Mouse (Mus musculus) macrophage (primary cell): ENCODE data around the gene Cdh10. TPM values are rescaled to one million over a fixed set of nuclear protein-coding genes. Genes with fewer than 3 reads are reported as not detected.

ENCODE experiments used
- H3K27ac ChIP-seq: fragments of 350-480 bp; formaldehyde crosslinking; 2 replicates; pipeline ENCODE4 v1.9.0; 2021
- H3K36me3 ChIP-seq: fragments of 350-480 bp; formaldehyde crosslinking; 2 replicates; pipeline ENCODE4 v1.9.0; 2021; ENCODE audit errors: inconsistent target
- H3K4me3 ChIP-seq: fragments of 350-480 bp; formaldehyde crosslinking; 2 replicates; pipeline ENCODE4 v1.9.0; 2021; ENCODE audit errors: inconsistent target
- H3K79me2 ChIP-seq: fragments of 350-480 bp; formaldehyde crosslinking; 2 replicates; pipeline ENCODE4 v1.9.0; 2021; ENCODE audit errors: inconsistent target
- WGBS: methylation state at CpG from one replicate; pipeline ENCODE4 v1.1.7; 2026; ENCODE audit warnings: inconsistent platforms; ENCODE audit not compliant: missing documents; 5-methylcytosine and 5-hydroxymethylcytosine counted together
- polyA plus RNA-seq: library from polyadenylated mRNA; stranded (reverse); fragments of 250-400 nt; gene quantifications from 3 replicates; pipeline ENCODE4 v1.2.4, GENCODE M21; 2018; ENCODE audit warnings: inconsistent platforms
- total RNA-seq, 78 experiments: library from RNA; depleted of rRNA; stranded (reverse); fragments of 250-400 nt; gene quantifications; 1 replicate in 9 of 78; 2 replicates in 24 of 78; 3 replicates in 43 of 78; 4 replicates in 2 of 78; pipeline ENCODE4 v1.2.4; 2018; ENCODE audit warnings: inconsistent platforms in 56 of 78

Cdh10 gene
- under 1 TPM in 1 of 26 experiments, not detected in 25; 0.44 TPM for total RNA-seq (2018; cell fraction: chromatin; rRNA removed)
- total RNA-seq (2018; cell fraction: cytosol; rRNA removed) = under 1 TPM in 2 of 26 experiments, not detected in 24; 0.04 to 0.07 TPM
- not detected for total RNA-seq (2018; cell fraction: nucleus; rRNA removed)
- polyA plus RNA-seq = not detected in 3 replicates

DNA sequence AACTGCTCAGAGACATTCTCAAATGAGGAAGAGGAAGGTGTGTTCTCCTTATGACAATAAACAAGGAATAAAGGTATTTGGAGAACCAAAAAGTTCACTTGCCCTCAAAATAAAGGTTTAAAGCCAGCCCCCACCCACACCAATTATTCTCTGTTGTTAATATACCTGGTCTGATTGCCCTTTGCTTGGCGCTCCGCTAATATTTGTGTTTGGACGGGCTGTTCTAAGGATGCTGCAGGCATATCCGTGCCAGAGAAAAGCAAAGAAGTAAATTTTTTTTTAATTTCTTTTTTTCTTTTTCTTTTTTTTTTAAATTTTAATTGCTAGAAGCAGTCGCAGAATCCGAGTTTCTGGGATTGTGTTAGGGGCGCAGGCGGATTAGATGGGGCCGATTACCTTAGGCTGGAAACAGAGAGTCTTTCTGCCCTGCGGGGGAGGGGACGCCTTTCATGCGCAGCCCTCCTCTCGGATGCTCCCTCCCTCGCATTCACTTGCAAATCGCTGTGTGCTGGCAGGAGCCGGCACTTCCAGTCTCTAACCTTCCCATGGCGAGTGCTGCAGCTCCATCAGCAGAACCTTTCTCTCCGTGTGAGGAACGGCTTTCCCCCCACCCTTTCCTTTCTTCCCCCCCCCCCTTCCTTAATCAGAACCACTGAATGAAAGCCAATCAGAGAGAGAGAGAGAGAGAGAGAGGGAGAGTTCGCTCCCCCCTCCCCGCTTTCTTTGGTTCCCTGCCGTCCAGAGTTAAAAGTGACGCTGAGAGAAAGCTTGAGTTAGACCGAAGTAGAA lies at the start of gene Cdh10:
TSS of gene Cdh10 (plus strand) at position 763 of the 789 bp plus-strand sequence.
- H3K79me2 ChIP-seq = no peaks in the 10 kb centered on the region
- no peak within 1 kb of the TSS for H3K27ac ChIP-seq
- 6% methylated on average over 24 of the region's 24 CpGs for whole genome bisulfite sequencing
- no peaks in the 10 kb centered on the region for H3K36me3 ChIP-seq
- H3K4me3 ChIP-seq = no peak within 1 kb of the TSS

- no peak overlapping the region for H3K27ac ChIP-seq
- no peaks in the 10 kb centered on the region for H3K36me3 ChIP-seq
- H3K4me3 ChIP-seq = no peak overlapping the region
- 83% methylated on average over 4 of the region's 4 CpGs for WGBS
- H3K79me2 ChIP-seq = no peaks in the 10 kb centered on the region
These were observed 9.5 kb upstream of the Cdh10 start for GRCm38 (mm10) chr15:18809148-18809827.

GRCm38 (mm10) chr15:18817707-18818106 lies 1.0 kb upstream of the Cdh10 start:
- Histone ChIP-seq H3K27ac (no peak overlapping the region), H3K36me3 (no peaks in the 10 kb centered on the region), H3K4me3 (no peak overlapping the region), H3K79me2 (no peaks in the 10 kb centered on the region)
- 70% methylated on average over 3 of the region's 3 CpGs for WGBS

- H3K36me3 ChIP-seq = no peaks in the 10 kb centered on the region
- no peaks in the 10 kb centered on the region for H3K79me2 ChIP-seq
- 18% methylated on average over 3 of the region's 3 CpGs for WGBS
- H3K27ac ChIP-seq = no peak overlapping the region
- H3K4me3 ChIP-seq = no peak overlapping the region
These were observed 1.5 kb downstream of the Cdh10 start for GRCm38 (mm10) chr15:18820226-18820625.

DNA sequence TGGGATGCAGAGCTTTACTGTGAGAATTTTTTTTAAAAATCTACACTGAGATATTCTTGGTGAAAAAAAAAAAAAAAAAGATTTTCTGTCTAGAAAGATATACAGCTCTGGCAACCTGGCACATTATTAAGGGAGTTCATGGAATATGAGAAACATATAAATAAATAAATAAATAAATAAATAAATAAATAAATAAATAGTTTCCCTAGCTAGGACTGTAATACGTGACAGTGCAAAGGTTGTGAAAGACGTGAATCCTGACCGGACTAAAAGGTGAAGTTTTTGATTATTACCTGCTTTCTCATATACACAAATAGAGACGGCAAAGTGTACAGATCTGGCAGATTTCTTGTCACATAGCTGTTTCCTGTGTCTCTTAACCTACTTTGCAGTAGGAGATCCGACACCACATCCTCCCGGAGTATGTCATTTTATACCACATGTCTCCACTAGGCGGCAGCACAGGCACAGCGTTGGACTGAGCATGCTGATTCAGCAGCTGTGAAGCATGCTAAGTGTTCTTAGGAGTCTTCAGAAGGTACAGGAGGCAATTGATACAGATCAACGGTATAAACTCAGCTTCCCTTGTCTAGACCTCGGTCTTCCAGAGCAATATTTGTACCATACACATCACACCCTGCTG lies 2.5 kb downstream of the Cdh10 start:
- WGBS = 16% methylated on average over 10 of the region's 10 CpGs
- Histone ChIP-seq H3K79me2 (no peaks in the 10 kb centered on the region), H3K36me3 (no peaks in the 10 kb centered on the region), H3K27ac (no peak overlapping the region), H3K4me3 (no peak overlapping the region)

GRCm38 (mm10) chr15:18823420-18823819 lies 4.7 kb downstream of the Cdh10 start:
- Histone ChIP-seq H3K4me3 (no peak overlapping the region), H3K79me2 (no peaks in the 10 kb centered on the region), H3K27ac (no peak overlapping the region), H3K36me3 (no peaks in the 10 kb centered on the region)
- 30% methylated on average over 2 of the region's 2 CpGs for WGBS

- H3K4me3 ChIP-seq = no peak overlapping the region
- no peak overlapping the region for H3K27ac ChIP-seq
- WGBS = 14% methylated on average over 4 of the region's 4 CpGs
- no peaks in the 10 kb centered on the region for H3K36me3 ChIP-seq
- no peaks in the 10 kb centered on the region for H3K79me2 ChIP-seq
These were observed 13.5 kb downstream of the Cdh10 start for GRCm38 (mm10) chr15:18832263-18832662.

GRCm38 (mm10) chr15:18841769-18842168 lies 23.0 kb downstream of the Cdh10 start:
- no peaks in the 10 kb centered on the region for H3K79me2 ChIP-seq
- no peak overlapping the region for H3K27ac ChIP-seq
- no peaks in the 10 kb centered on the region for H3K36me3 ChIP-seq
- H3K4me3 ChIP-seq = no peak overlapping the region
- WGBS = 79% methylated on average over 2 of the region's 2 CpGs

DNA sequence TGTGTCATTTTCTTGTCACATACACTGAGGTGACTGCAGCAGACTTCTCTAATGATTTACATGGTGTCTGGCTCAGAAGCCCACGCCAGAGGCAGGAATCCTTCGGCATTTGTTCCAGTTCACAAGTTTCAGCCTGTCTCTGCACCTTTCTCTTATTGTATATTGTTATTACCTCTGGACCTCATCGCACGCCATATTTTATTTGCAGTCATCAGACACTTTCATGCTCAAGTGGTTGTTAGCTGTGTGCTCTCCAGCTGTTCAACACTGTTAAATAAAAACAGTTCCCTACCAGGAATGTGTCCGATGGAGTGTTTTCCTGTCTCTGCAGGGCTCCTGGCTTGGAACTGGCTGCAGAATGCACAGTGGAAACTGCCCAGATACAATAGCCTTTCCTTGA lies 26.1 kb downstream of the Cdh10 start:
- Histone ChIP-seq H3K36me3 (no peaks in the 10 kb centered on the region), H3K79me2 (no peaks in the 10 kb centered on the region), H3K27ac (no peak overlapping the region), H3K4me3 (no peak overlapping the region)
- 89% methylated on average over 5 of the region's 5 CpGs for WGBS

DNA sequence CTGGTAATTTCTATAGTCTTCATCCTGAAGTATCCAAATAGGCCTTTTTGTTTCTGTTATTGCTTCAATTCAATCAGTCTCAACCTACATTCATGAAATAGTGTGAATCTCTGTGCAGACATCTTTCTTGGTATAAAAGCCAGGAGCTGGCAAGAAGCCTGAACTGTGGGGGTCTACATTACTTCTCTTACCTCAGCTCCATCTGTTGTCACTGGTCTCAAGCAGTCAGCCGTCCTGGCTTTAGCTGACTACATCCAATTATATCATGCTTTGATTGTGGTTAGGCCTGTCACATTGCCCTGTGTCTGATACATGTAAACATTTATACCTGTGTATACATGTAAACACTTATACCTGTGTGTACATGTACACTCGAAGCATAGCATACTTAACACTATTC lies 31.8 kb downstream of the Cdh10 start:
- WGBS = 95% methylated on average over 2 of the region's 2 CpGs
- H3K4me3 ChIP-seq = no peak overlapping the region
- no peak overlapping the region for H3K27ac ChIP-seq
- no peaks in the 10 kb centered on the region for H3K79me2 ChIP-seq
- no peaks in the 10 kb centered on the region for H3K36me3 ChIP-seq

DNA sequence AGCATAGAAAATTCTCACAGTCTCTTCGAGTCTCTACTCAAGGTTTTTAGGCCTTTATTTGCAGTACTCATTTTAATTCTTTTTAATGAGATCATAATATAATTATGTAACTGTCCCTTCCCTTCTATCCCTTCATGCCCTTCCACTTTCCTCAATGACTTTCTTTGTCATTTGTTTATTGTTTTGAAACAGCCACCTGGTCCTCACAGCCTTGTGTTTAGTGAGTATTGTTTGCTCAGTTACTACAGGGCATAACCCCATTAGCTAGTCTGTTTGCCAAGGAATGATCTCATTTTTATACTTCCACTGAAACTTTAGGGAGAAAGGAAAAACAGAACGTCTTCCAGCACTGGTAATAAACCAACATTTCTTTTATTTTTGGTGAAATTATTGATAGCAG lies 39.4 kb downstream of the Cdh10 start:
- no peaks in the 10 kb centered on the region for H3K36me3 ChIP-seq
- no peak overlapping the region for H3K27ac ChIP-seq
- WGBS = 58% methylated on average over 2 of the region's 2 CpGs
- H3K4me3 ChIP-seq = no peak overlapping the region
- H3K79me2 ChIP-seq = no peaks in the 10 kb centered on the region

- H3K4me3 ChIP-seq = no peak overlapping the region
- H3K79me2 ChIP-seq = no peaks in the 10 kb centered on the region
- no peak overlapping the region for H3K27ac ChIP-seq
- WGBS = 91% methylated on average over 2 of the region's 2 CpGs
- no peaks in the 10 kb centered on the region for H3K36me3 ChIP-seq
These were observed 51.1 kb downstream of the Cdh10 start for GRCm38 (mm10) chr15:18869871-18870270.

DNA sequence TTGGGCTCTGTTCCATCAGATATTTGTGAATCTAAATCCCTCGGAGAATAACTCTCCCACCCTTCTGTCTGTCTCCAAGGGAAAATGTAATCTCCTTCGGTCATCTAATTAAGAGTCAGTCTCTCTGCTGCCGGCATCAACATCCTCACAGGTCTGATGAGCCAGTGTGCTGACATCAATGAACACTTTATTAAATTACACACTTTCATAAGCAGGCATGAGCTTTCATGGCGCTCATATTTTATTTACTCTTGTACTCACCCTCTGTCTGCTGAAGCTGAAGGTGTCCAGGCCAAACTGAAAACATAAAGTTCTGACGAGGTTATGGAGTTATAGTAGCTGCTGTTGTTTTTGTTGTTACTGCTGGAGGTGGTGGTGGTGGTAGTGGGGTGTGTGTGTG lies 62.7 kb downstream of the Cdh10 start:
- WGBS = 91% methylated on average over 5 of the region's 5 CpGs
- Histone ChIP-seq H3K36me3 (no peaks in the 10 kb centered on the region), H3K27ac (no peak overlapping the region), H3K79me2 (no peaks in the 10 kb centered on the region), H3K4me3 (no peak overlapping the region)

GRCm38 (mm10) chr15:18886673-18887072 lies 67.9 kb downstream of the Cdh10 start:
- Histone ChIP-seq H3K36me3 (no peaks in the 10 kb centered on the region), H3K79me2 (no peaks in the 10 kb centered on the region), H3K4me3 (no peak overlapping the region), H3K27ac (no peak overlapping the region)
- WGBS = 67% methylated on average over 2 of the region's 2 CpGs

DNA sequence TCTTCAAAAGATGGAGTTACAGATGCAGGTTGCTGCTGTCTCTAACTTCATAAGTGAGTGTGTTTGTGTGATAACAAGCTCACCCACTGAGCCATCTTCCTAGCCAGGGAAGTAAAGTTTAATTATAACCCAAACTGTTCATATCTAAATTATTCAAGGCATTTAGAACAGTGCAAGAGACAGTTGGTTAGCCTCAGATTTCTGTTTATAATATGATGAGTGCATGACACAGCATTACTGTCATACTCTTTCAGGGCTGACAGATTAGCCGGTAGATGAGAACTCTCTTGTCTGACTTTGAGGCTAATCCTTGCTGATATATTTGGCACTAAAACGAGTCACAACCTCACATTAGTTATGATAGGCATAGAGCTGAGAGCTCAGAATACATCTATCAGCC lies 70.2 kb downstream of the Cdh10 start:
- Histone ChIP-seq H3K27ac (no peak overlapping the region), H3K36me3 (no peaks in the 10 kb centered on the region), H3K4me3 (no peak overlapping the region), H3K79me2 (no peaks in the 10 kb centered on the region)
- WGBS = 64% methylated on average over 2 of the region's 2 CpGs
